Mouse (Mus musculus) midbrain, embryonic 13.5 days (tissue): Measurements from ENCODE around the gene Gbx1. TPM values are rescaled to one million over a fixed set of nuclear protein-coding genes. Genes with fewer than 3 reads are reported as not detected.
A peak's percentile ranks its signal among the peaks of the same experiment; 100 is the strongest.

ENCODE experiments used
- ATAC-seq: fragments of 200-750 bp; cut with Nextera tagmentation; 2 replicates; pipeline ENCODE4 v1.8.0; 2017; ENCODE audit warnings: mild to moderate bottlenecking, moderate TSS enrichment, moderate library complexity
- H3K27ac ChIP-seq: fragments of 300-500 bp; sonication (generic); 2 replicates; pipeline ENCODE4 v1.5.1; 2015; ENCODE audit warnings: inconsistent platforms, mild to moderate bottlenecking, moderate library complexity
- H3K27me3 ChIP-seq: fragments of 300-500 bp; sonication (generic); 2 replicates; pipeline ENCODE4 v1.6.1; 2015; ENCODE audit warnings: mild to moderate bottlenecking, inconsistent platforms
- H3K36me3 ChIP-seq: fragments of 300-500 bp; sonication (generic); 2 replicates; pipeline ENCODE4 v1.6.1; 2015; ENCODE audit warnings: mild to moderate bottlenecking, inconsistent platforms
- H3K4me1 ChIP-seq: fragments of 300-500 bp; sonication (generic); replicated peaks from 2 replicates; pipeline ENCODE4 v1.6.1; 2015; ENCODE audit warnings: inconsistent platforms
- H3K4me2 ChIP-seq: fragments of 300-500 bp; sonication (generic); replicated peaks from 2 replicates; pipeline ENCODE4 v1.6.1; 2015; ENCODE audit warnings: moderate library complexity, mild to moderate bottlenecking, inconsistent platforms
- H3K4me3 ChIP-seq: fragments of 300-500 bp; sonication (generic); replicated peaks from 2 replicates; pipeline ENCODE4 v1.5.1; 2015; ENCODE audit warnings: mild to moderate bottlenecking, inconsistent platforms
- H3K9ac ChIP-seq: fragments of 300-500 bp; sonication (generic); replicated peaks from 2 replicates; pipeline ENCODE4 v1.6.1; 2015; ENCODE audit warnings: mild to moderate bottlenecking, inconsistent platforms
- H3K9me3 ChIP-seq: fragments of 300-500 bp; sonication (generic); 2 replicates; pipeline ENCODE4 v1.6.1; 2016; ENCODE audit warnings: mild to moderate bottlenecking, inconsistent platforms
- WGBS: fragments of 180-500 bp; shearing (Covaris S2); methylation state at CpG from one replicate; pipeline ENCODE4 v1.1.7; 2015; 5-methylcytosine and 5-hydroxymethylcytosine counted together
- polyA plus RNA-seq: library from polyadenylated mRNA; unstranded; fragments of >200 nt; fragmentation: Nextera tagmentation; extraction: Ambion mirVana; gene quantifications from 2 replicates; pipeline ENCODE4 v1.2.1, GENCODE M21; 2015

Gene Gbx1
- polyA plus RNA-seq, 1 experiment from 2014 or later: 0.20 TPM

DNA sequence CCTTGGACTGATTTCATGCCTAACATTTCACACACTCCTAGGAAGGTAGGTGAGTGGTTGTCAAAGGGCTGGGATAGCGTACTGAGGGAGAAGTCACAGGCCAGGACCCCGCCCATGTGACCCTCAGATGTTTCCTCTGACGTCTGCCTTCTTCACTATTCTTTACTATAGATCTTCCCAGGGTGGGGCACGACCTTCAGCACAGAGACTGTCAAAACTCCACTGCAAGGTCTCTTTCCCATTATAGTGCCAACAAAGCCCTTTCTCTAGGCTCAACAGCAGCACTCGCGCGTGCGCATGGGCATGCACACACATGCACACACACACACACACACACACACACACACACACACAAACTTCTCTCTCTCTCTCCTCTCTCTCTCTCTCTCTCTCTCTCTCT, 3.2 kb downstream of the Gbx1 start:
- Histone ChIP-seq H3K27me3 (peaks cover 86% of the 10 kb centered on the region), H3K9me3 (no peaks in the 10 kb centered on the region), H3K4me2 (no peak overlapping the region), H3K27ac (no peak overlapping the region), H3K9ac (no peak overlapping the region), H3K4me1 (peaks cover 16% of the 10 kb centered on the region), H3K36me3 (no peaks in the 10 kb centered on the region), H3K4me3 (no peak overlapping the region)
- WGBS: 32% methylated on average over 8 of the region's 8 CpGs
- ATAC-seq: no peak

DNA sequence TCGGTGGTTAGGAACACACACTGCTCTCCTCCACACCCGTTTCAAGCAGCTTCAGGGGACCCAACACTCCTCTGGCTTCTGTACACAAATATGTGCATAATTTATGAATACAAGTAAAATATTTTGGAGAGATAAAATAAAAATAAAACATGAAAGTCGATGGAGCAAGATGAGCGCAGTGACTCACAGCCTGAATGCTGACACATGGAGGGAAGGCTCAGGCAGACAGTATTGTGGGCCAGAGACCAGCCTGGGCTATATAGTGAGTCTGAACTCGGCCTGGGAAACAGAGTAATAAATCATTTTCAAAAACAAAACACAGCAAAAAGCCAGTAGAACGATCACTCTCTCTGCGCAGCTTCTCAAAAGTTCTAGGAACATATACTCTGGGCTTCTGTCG, 5.6 kb downstream of the Gbx1 start:
- Histone ChIP-seq H3K9ac (no peak overlapping the region), H3K27me3 (peaks cover 68% of the 10 kb centered on the region), H3K9me3 (no peaks in the 10 kb centered on the region), H3K4me1 (peaks cover 8% of the 10 kb centered on the region), H3K4me2 (no peak overlapping the region), H3K36me3 (no peaks in the 10 kb centered on the region), H3K4me3 (no peak overlapping the region), H3K27ac (no peak overlapping the region)
- ATAC-seq: no peak
- 69% methylated on average over 8 of the region's 8 CpGs for WGBS

DNA sequence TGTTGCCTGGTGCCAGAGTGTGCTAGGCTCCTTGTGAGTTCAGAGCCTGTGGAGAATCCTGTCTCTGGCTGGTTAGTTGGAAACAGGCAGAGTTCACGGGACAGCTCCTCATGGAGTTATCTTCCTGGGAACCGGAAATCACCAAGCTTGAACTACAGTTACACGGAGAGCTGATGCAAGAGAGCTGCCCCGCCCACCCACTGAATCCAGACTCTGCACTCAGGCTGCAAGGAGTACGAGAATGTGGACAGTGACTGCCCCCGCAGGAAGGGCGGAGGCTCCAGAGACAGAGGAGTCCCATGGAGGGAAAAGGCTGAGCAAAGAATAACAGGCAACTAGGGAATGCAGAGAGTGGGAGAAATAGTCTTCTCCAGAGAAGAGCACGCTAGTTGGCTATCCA, 14.7 kb downstream of the Gbx1 start:
- no peak overlapping the region for H3K27ac ChIP-seq

DNA sequence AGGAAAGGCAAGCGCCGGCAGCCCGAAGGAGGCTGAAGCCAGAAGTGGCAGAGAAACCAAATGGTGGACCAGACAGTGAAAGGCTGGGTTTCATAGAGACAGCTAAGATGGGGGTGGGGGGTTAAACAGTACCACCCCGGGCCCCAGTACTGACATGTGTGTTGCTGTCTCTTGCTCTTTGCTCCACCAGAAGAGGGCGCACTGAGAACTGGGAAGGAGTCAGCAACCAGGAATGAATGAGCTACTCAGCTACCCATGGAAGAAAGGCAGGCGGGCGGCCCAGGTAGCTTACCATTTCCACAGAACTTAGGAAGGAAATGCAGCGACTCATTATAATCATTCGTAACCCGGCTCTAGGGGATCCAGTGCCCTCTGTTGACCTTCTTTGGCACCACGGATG, 16.4 kb downstream of the Gbx1 start:
- WGBS: 59% methylated on average over 11 of the region's 11 CpGs

More for the DNA sequence above, 14.7 kb downstream of the Gbx1 start:
- Histone ChIP-seq H3K4me1 (no peaks in the 10 kb centered on the region), H3K4me2 (no peak overlapping the region), H3K9ac (no peak overlapping the region), H3K9me3 (no peaks in the 10 kb centered on the region), H3K36me3 (no peaks in the 10 kb centered on the region), H3K4me3 (no peak overlapping the region), H3K27me3 (peaks cover 2% of the 10 kb centered on the region; the same call in 1 of the 2 replicates)
- ATAC-seq: no peak
- WGBS: 60% methylated on average over 8 of the region's 8 CpGs

DNA sequence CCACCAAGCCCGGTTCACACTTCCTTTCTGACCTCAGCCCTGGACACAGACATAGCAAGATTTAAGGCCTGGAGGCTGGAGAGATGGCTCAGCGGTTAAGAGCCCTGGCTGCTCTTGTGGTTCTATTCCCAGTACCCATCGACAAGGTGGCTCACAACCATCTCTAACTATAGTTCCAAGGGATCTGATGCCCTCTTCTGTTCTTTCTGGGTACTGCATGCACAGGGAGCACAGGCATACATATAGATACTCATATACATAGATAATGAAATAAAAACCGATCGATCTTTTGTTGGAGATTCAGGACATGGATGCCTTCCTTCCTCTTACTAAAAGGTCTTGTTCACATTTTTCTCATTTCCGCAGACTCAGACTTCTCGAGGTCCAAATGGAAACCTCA, 18.6 kb downstream of the Gbx1 start:
- Histone ChIP-seq H3K27me3 (peaks cover 20% of the 10 kb centered on the region), H3K4me1 (peaks cover 7% of the 10 kb centered on the region), H3K4me3 (no peak overlapping the region), H3K36me3 (no peaks in the 10 kb centered on the region), H3K9me3 (no peaks in the 10 kb centered on the region), H3K9ac (no peak overlapping the region), H3K4me2 (no peak overlapping the region), H3K27ac (no peak overlapping the region)
- WGBS: 94% methylated on average over 7 of the region's 7 CpGs
- no peak for ATAC-seq

More for the DNA sequence above, 16.4 kb downstream of the Gbx1 start:
- Histone ChIP-seq H3K9me3 (no peaks in the 10 kb centered on the region), H3K27ac (no peak overlapping the region), H3K4me1 (no peaks in the 10 kb centered on the region), H3K27me3 (peaks cover 2% of the 10 kb centered on the region; the same call in 1 of the 2 replicates), H3K4me3 (no peak overlapping the region), H3K36me3 (no peaks in the 10 kb centered on the region), H3K9ac (no peak overlapping the region), H3K4me2 (no peak overlapping the region)
- ATAC-seq: no peak

DNA sequence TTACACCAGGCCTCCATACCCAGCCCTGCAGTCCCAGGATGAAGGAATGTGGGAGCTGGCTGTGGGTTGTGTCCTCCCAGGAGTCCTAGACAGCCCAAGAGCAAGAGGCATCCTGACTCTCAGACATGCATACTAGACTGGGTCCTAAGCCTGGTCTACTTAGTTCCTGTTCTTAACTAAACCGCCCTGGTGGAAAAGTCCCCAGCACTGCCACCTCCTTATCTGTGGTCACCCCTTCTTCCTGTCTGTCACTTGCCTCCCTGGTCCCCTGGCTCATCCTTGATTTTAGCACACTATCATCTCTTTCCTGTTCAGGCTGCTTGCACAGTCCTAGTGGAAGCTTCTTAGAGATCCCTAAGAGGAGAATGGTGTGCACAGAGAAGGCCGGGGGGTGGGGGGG, 21.5 kb downstream of the Gbx1 start:
- H3K9me3 ChIP-seq: no peaks in the 10 kb centered on the region
- no peak for ATAC-seq
- H3K27me3 ChIP-seq: peaks cover 28% of the 10 kb centered on the region
- H3K9ac ChIP-seq: no peak overlapping the region
- H3K4me3 ChIP-seq: no peak overlapping the region
- H3K36me3 ChIP-seq: peaks cover 24% of the 10 kb centered on the region
- no peak overlapping the region for H3K27ac ChIP-seq
- 42% methylated on average over 2 of the region's 2 CpGs for WGBS
- no peak overlapping the region for H3K4me2 ChIP-seq
- peaks cover 11% of the 10 kb centered on the region for H3K4me1 ChIP-seq

DNA sequence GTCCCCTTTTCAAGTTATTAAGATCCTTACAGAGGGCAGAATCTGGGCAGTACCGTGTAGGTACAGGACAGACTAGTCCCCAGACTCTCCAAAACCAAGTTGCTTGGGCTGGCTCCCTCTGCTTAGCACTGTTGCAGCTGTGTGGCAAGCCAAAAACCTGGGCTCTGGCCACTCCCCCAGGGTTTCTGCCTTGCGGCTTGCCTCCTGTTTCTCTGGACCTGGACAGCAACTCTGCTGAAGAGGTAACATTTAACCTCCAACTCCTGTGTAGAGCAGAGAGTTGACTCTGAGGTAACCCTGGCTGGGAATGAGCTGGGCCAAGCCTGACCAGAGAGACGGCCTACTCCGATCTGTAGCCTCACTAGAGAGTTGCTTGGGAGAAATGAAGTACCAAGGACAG, 24.2 kb downstream of the Gbx1 start:
- peaks cover 51% of the 10 kb centered on the region for H3K36me3 ChIP-seq
- no peak for ATAC-seq

DNA sequence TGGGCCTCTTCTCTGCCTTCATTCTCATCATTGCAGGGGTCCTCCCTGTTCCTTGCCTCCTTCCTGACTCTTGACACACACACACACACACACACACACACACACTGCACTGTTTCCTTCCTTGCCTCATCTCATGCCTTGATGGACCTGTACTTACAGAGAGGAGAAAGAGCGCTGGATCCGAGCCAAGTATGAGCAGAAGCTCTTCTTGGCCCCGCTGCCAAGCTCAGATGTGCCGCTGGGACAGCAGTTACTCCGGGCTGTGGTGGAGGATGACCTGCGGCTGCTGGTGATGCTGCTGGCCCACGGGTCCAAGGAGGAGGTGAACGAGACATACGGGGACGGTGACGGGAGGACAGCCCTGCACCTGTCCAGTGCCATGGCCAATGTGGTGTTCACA, 26.2 kb downstream of the Gbx1 start:
- 0 out of 2 replicates have a peak overlapping the region, but pooled peaks have one; percentile 6 for H3K27ac ChIP-seq
- H3K27me3 ChIP-seq: peaks cover 28% of the 10 kb centered on the region
- peaks cover 48% of the 10 kb centered on the region for H3K4me1 ChIP-seq
- no peak overlapping the region for H3K4me2 ChIP-seq
- no peak overlapping the region for H3K9ac ChIP-seq
- 90% methylated on average over 11 of the region's 11 CpGs for WGBS
- H3K9me3 ChIP-seq: no peaks in the 10 kb centered on the region
- peaks cover 69% of the 10 kb centered on the region for H3K36me3 ChIP-seq
- no peak for ATAC-seq
- no peak overlapping the region for H3K4me3 ChIP-seq

More for the DNA sequence above, 24.2 kb downstream of the Gbx1 start:
- Histone ChIP-seq H3K4me3 (no peak overlapping the region), H3K4me1 (peaks cover 33% of the 10 kb centered on the region), H3K9me3 (no peaks in the 10 kb centered on the region), H3K4me2 (no peak overlapping the region), H3K27me3 (peaks cover 28% of the 10 kb centered on the region), H3K9ac (no peak overlapping the region), H3K27ac (no peak overlapping the region)
- 77% methylated on average over 4 of the region's 4 CpGs for WGBS

DNA sequence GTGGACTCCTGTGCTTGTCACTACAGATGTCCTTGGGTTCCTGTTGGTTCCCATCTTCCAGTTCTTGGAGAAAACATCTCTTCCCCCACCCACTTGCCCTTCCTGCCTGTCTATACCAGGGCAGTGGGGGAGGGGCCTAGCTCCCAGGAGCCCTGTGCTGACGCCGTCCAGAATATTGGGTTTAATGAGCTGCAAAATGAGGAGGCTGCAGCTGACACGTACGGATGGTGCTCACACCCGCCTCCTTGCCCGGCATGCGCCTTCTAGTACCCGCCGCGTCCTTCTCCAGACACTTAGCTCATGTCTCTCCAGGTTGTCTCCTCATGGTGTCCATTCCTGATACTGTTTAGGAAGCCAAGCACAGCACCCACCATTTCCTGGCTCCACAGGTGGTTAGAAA, 27.9 kb downstream of the Gbx1 start:
- WGBS: 70% methylated on average over 10 of the region's 10 CpGs
- no peaks in the 10 kb centered on the region for H3K9me3 ChIP-seq
- H3K4me3 ChIP-seq: no peak overlapping the region
- no peak for ATAC-seq
- peaks cover 85% of the 10 kb centered on the region for H3K36me3 ChIP-seq
- peaks cover 16% of the 10 kb centered on the region for H3K27me3 ChIP-seq
- peaks cover 55% of the 10 kb centered on the region for H3K4me1 ChIP-seq
- H3K27ac ChIP-seq: no peak overlapping the region
- H3K9ac ChIP-seq: no peak overlapping the region
- no peak overlapping the region for H3K4me2 ChIP-seq

DNA sequence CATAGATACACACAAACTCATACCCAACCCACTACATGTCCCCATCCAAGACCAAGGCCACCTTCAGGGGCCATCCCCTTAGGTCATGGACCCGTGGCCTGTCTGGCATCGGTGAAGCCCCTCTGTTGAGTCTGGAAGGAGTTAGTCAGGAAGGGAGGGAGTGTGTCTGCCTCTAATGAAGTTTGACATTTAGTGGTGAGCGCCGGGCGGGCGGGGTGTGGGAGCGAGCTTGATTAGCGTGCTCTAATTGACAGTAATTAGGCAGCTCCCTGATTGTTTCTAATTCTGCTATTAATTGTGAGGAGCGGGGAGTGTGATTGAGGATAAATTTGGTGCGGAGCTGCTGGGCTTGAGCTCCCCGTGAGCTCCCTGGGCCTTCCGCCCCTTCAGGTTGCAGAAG, 29.5 kb downstream of the Gbx1 start:
- no peak overlapping the region for H3K4me3 ChIP-seq
- H3K9ac ChIP-seq: peak overlapping the region; percentile 28; the same call in 1 of the 2 replicates
- no peak overlapping the region for H3K4me2 ChIP-seq
- no peaks in the 10 kb centered on the region for H3K9me3 ChIP-seq
- H3K27me3 ChIP-seq: 0 out of 2 replicates have a peak, but pooled peaks cover 3% of the 10 kb centered on the region
- WGBS: 68% methylated on average over 12 of the region's 12 CpGs
- H3K4me1 ChIP-seq: peaks cover 55% of the 10 kb centered on the region
- no peak for ATAC-seq
- no peak overlapping the region for H3K27ac ChIP-seq
- H3K36me3 ChIP-seq: peaks cover 95% of the 10 kb centered on the region

DNA sequence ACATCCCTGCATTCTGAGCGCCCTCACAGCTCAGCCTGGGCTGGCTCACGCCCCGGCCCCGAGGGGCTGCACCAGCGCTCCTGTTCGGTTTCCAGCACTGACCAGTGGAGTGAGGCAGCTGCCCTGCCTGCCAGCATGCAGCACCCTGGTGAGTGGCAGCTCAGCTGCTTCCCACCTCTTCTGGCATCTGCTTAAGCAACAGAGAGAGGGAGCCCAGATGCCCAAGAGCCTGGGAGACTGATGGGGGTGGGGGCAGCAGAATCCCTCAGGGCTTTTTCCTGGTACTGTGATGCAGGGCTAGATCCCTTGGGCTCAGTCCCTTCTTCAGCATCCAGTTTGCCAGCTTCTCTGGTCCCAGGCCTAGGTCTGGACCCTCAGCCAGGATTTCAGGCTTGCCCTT, 30.2 kb downstream of the Gbx1 start:
- peaks cover 55% of the 10 kb centered on the region for H3K4me1 ChIP-seq
- 51% methylated on average over 6 of the region's 6 CpGs for WGBS
- no peak overlapping the region for H3K4me3 ChIP-seq
- no peak overlapping the region; the same call in 1 of the 2 replicates for H3K27ac ChIP-seq
- H3K4me2 ChIP-seq: no peak overlapping the region
- peaks cover 97% of the 10 kb centered on the region for H3K36me3 ChIP-seq
- H3K27me3 ChIP-seq: no peaks in the 10 kb centered on the region
- H3K9ac ChIP-seq: 0 out of 2 replicates have a peak overlapping the region, but pooled peaks have one; percentile 28
- ATAC-seq: no peak
- H3K9me3 ChIP-seq: no peaks in the 10 kb centered on the region

DNA sequence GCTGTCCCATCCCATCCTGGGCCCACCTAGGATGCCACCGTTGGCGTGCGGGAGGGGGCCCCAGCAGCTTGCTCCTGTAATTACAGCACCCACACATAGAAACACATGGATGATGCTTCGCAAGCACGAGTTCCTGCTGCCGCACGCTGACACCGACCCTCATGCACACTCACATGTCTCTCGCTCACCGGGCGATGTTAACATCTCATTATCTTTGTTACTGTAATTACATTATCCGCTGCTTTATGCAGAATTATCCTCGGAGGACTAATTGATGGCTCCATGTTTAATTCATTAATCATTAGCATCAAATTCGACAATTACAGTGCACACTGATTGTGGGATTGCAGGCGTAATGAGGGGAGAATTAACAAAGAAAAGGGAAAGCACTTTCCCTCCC, 32.0 kb downstream of the Gbx1 start:
- no peak overlapping the region for H3K9ac ChIP-seq
- peaks cover 97% of the 10 kb centered on the region for H3K36me3 ChIP-seq
- no peaks in the 10 kb centered on the region for H3K27me3 ChIP-seq
- peak overlapping the region; percentile 59 for H3K27ac ChIP-seq
- no peaks in the 10 kb centered on the region for H3K9me3 ChIP-seq
- no peak overlapping the region for H3K4me2 ChIP-seq
- H3K4me1 ChIP-seq: peaks cover 47% of the 10 kb centered on the region
- H3K4me3 ChIP-seq: no peak overlapping the region
- WGBS: 55% methylated on average over 15 of the region's 15 CpGs
- no peak for ATAC-seq

DNA sequence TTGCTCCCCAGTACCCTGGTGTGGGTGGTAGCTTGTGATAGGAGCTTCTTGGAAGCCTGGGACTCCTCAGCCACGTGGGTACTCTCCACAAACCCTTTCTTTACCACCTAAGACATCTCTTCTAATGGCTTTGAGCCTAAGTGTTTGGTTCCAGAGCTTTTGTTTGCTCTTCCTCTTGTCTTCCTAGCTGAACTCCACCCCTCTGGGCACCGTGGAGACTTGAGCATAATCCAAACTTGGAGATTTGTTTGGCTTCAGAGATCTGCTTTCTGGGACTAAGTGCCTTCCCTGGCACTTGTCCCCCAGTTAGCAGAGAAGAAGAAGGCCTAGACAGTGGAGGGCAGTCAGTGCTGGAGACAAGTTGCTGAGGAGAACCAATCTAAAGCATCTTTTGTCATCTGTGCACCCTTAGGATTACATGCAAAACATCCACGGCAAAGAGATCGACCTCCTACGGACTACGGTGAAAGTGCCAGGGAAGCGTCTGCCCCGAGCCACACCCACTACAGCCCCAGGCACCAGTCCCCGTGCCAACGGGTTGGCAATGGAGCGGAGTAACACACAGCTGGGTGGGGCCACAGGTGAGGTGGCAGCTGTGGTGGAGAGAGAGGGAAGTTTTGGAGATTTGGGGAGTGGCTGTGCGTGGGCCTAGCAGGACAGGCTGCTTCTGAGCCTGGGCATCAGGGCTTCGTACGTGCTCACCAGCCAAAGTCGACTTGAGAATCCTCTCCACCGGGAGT, 34.3 kb downstream of the Gbx1 start:
- WGBS: 88% methylated on average over 16 of the region's 16 CpGs
- no peaks in the 10 kb centered on the region for H3K27me3 ChIP-seq
- no peaks in the 10 kb centered on the region for H3K9me3 ChIP-seq
- no peak overlapping the region for H3K4me3 ChIP-seq
- H3K27ac ChIP-seq: no peak overlapping the region
- peaks cover 29% of the 10 kb centered on the region for H3K4me1 ChIP-seq
- H3K4me2 ChIP-seq: no peak overlapping the region
- H3K9ac ChIP-seq: no peak overlapping the region
- peaks cover 97% of the 10 kb centered on the region for H3K36me3 ChIP-seq
- ATAC-seq: no peak
